Mouse (Mus musculus) heart, adult 2 months (tissue): ENCODE measurements around the gene Homer2. TPM values are rescaled to one million over a fixed set of nuclear protein-coding genes. Genes with fewer than 3 reads are reported as not detected.

Source experiments
- DNase-seq, 2 experiments: peaks; one replicate each; pipeline ENCODE4 v3.0.0; 2021
- H3K27ac ChIP-seq: fragments of 200-600 bp; 2 replicates; pipeline ENCODE4 v1.8.1; 2022
- H3K27me3 ChIP-seq: fragments of 200-500 bp; 2 replicates; pipeline ENCODE4 v1.6.1; 2012; ENCODE audit warnings: mild to moderate bottlenecking, low read length, inconsistent platforms, mixed read lengths; ENCODE audit not compliant: control insufficient read depth, insufficient read depth
- H3K36me3 ChIP-seq: fragments of 200-500 bp; 2 replicates; pipeline ENCODE4 v1.6.1; 2012; ENCODE audit warnings: low read length, inconsistent platforms; ENCODE audit not compliant: control insufficient read depth, insufficient read depth
- H3K4me1 ChIP-seq: fragments of 200-500 bp; 2 replicates; pipeline ENCODE4 v1.6.1; 2011; ENCODE audit warnings: low read length; ENCODE audit not compliant: control insufficient read depth, insufficient read depth
- H3K4me3 ChIP-seq: fragments of 200-600 bp; 2 replicates; pipeline ENCODE4 v1.8.1; 2022
- H3K79me2 ChIP-seq: fragments of 200-500 bp; replicated peaks from 2 replicates; pipeline ENCODE4 v1.6.1; 2012; ENCODE audit warnings: mild to moderate bottlenecking, inconsistent platforms, low read length, moderate library complexity, mixed read lengths; ENCODE audit not compliant: control insufficient read depth, insufficient read depth
- H3K9ac ChIP-seq: fragments of 200-500 bp; 2 replicates; pipeline ENCODE4 v1.6.1; 2012; ENCODE audit warnings: low read depth, mild to moderate bottlenecking, control low read depth, inconsistent platforms, low read length, mixed read lengths
- CTCF ChIP-seq: fragments of 200-600 bp; IDR thresholded peaks from 2 replicates; pipeline ENCODE4 v1.8.1; 2022; ENCODE audit warnings: antibody characterized with exemption, mild to moderate bottlenecking, moderate library complexity
- EP300 ChIP-seq: fragments of 200-500 bp; IDR thresholded peaks from 2 replicates; pipeline ENCODE4 v1.6.1; 2011; ENCODE audit warnings: low read depth, low read length, control low read depth; ENCODE audit not compliant: insufficient read depth
- POLR2A ChIP-seq: fragments of 200-500 bp; IDR thresholded peaks from 2 replicates; pipeline ENCODE4 v1.6.1; 2011; ENCODE audit warnings: mild to moderate bottlenecking, low read depth, low read length, control low read depth; ENCODE audit not compliant: insufficient read depth
- WGBS: fragments of 180-500 bp; shearing (Covaris S2); methylation state at CpG from one replicate; pipeline ENCODE4 v1.1.7; 2018; 5-methylcytosine and 5-hydroxymethylcytosine counted together
- intact Hi-C: fragments of 180-260 bp; cut with DNase I; formaldehyde crosslinking; loops from one replicate; pipeline ENCODE4 v1.15.1; 2025
- polyA plus RNA-seq: library from polyadenylated mRNA; depleted of rRNA; stranded (reverse); fragments of >200 nt; gene quantifications from 2 replicates; pipeline ENCODE4 v1.2.3, GENCODE M21; 2012
- total RNA-seq, 2 experiments: library from RNA; stranded (reverse); gene quantifications; 2 replicates each; pipeline ENCODE4 v1.2.3; 2021

Homer2 gene
- total and polyA plus RNA-seq, 3 experiments, result 33.1 to 99.5 (median 85.1) TPM

- 65% methylated on average over 7 of the region's 7 CpGs for WGBS
- H3K4me1 ChIP-seq, result peaks cover 2% of the 10 kb centered on the region; the same call in 1 of the 2 replicates
These were observed 142.6 kb downstream of the Homer2 start for GRCm38 (mm10) chr7:81564766-81565165.

GRCm38 (mm10) chr7:81563506-81564015 lies 143.8 kb downstream of the Homer2 start:
- Histone ChIP-seq H3K36me3 (no peaks in the 10 kb centered on the region; the same call in 1 of the 2 replicates), H3K79me2 (no peaks in the 10 kb centered on the region), H3K27me3 (no peaks in the 10 kb centered on the region), H3K4me3 (no peak overlapping the region), H3K27ac (no peak overlapping the region), H3K9ac (no peak overlapping the region), H3K4me1 (peaks cover 2% of the 10 kb centered on the region; the same call in 1 of the 2 replicates)
- peak in 1 of 2 experiments; percentile 16 for DNase-seq
- no peak for TF ChIP-seq EP300
- TF ChIP-seq POLR2A, result no peak
- TF ChIP-seq CTCF, result no peak
- intact Hi-C loops, result no loop called here
- WGBS, result 56% methylated on average over 4 of the region's 4 CpGs

More at GRCm38 (mm10) chr7:81564766-81565165, 142.6 kb downstream of the Homer2 start:
- TF ChIP-seq EP300 (no peak), CTCF (no peak), POLR2A (no peak)
- H3K27ac ChIP-seq, result peak overlapping the region; percentile 91
- peak overlapping the region; percentile 20 for H3K4me3 ChIP-seq
- no peaks in the 10 kb centered on the region; the same call in 1 of the 2 replicates for H3K36me3 ChIP-seq
- H3K27me3 ChIP-seq, result no peaks in the 10 kb centered on the region
- no peaks in the 10 kb centered on the region for H3K79me2 ChIP-seq
- peak in 1 of 2 experiments; percentile 18 for DNase-seq
- intact Hi-C loops, result no loop called here
- H3K9ac ChIP-seq, result peak overlapping the region; percentile 54

- WGBS, result 55% methylated on average over 5 of the region's 5 CpGs
- no peak overlapping the region for H3K27ac ChIP-seq
These were observed 146.1 kb downstream of the Homer2 start for GRCm38 (mm10) chr7:81561211-81561610.

GRCm38 (mm10) chr7:81560101-81561049 lies 147.0 kb downstream of the Homer2 start:
- WGBS, result 26% methylated on average over 8 of the region's 8 CpGs
- H3K79me2 ChIP-seq, result no peaks in the 10 kb centered on the region
- TF ChIP-seq POLR2A, result no peak
- no peak for TF ChIP-seq EP300
- no peak for TF ChIP-seq CTCF
- peaks cover 2% of the 10 kb centered on the region; the same call in 1 of the 2 replicates for H3K4me1 ChIP-seq
- H3K27me3 ChIP-seq, result no peaks in the 10 kb centered on the region
- H3K36me3 ChIP-seq, result peaks cover 4% of the 10 kb centered on the region; the same call in 1 of the 2 replicates
- no peak overlapping the region for H3K27ac ChIP-seq
- no peak overlapping the region for H3K9ac ChIP-seq
- H3K4me3 ChIP-seq, result no peak overlapping the region
- intact Hi-C loops, result no loop called here
- peak in 1 of 2 experiments; percentile 2 for DNase-seq

More at GRCm38 (mm10) chr7:81561211-81561610, 146.1 kb downstream of the Homer2 start:
- H3K27me3 ChIP-seq, result no peaks in the 10 kb centered on the region
- H3K4me3 ChIP-seq, result no peak overlapping the region
- no peaks in the 10 kb centered on the region for H3K79me2 ChIP-seq
- TF ChIP-seq EP300 (no peak), CTCF (no peak), POLR2A (no peak)
- intact Hi-C loops, result no loop called here
- DNase-seq, result peak in 1 of 2 experiments; percentile 12
- peaks cover 4% of the 10 kb centered on the region; the same call in 1 of the 2 replicates for H3K36me3 ChIP-seq
- peaks cover 2% of the 10 kb centered on the region; the same call in 1 of the 2 replicates for H3K4me1 ChIP-seq
- no peak overlapping the region for H3K9ac ChIP-seq

GRCm38 (mm10) chr7:81559231-81559980 lies 147.9 kb downstream of the Homer2 start:
- Histone ChIP-seq H3K4me3 (no peak overlapping the region), H3K9ac (no peak overlapping the region), H3K27ac (no peak overlapping the region), H3K36me3 (peaks cover 4% of the 10 kb centered on the region; the same call in 1 of the 2 replicates), H3K4me1 (peaks cover 2% of the 10 kb centered on the region; the same call in 1 of the 2 replicates), H3K79me2 (no peaks in the 10 kb centered on the region), H3K27me3 (no peaks in the 10 kb centered on the region)
- 61% methylated on average over 14 of the region's 14 CpGs for WGBS
- no peak for TF ChIP-seq EP300
- TF ChIP-seq POLR2A, result no peak
- no peak for TF ChIP-seq CTCF
- peak in 1 of 2 experiments; percentile 11 for DNase-seq
- intact Hi-C loops, result no loop called here
